Mouse (Mus musculus): ENCODE data around the gene Dip2b.
A peak's percentile ranks its signal among the peaks of the same experiment; 100 is the strongest.
"Not testable (repeated sequence)": the region's sequence is repeated elsewhere in the genome, so short reads cannot be mapped to it uniquely, and the experiment has no call there.

The Dip2b gene

DNA sequence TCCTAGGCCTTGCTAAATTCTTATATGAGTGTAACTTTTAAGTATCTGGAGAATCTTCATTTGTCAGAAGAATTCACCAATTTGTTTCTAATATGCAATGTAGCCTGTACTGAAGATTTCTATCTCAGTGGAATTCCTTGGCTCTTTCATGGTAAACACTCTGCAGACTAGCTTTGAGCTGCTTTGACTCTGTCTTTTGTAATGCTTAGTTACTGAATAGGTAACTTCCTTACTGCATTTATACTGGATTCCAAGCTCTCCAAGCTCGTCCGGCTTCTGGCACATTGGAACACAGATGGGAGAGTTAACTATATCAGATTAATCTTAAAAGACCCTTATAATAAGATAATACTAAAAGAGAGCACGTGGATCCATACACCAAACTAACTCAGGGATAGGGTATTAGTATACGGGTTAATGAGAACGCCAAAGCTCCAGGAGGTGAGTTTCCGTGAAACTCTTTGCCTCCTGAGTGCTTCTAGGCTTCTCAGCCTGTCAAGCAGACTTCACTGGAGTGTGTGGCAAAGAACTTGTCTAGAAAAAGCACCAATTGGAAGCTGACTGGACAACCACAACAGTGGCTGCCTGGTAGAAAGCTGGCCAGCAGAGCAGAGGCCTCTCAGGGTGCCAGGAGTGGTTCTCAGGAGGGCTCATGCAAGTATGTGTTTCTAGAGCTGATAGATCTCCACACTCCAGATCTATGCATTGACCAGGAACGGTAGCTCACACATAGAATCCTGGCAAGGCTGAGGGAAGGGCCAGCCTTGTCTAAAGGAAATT is 220.4 kb downstream of the Dip2b start:
- DNase-seq (ENCODE audit: low read depth, low spot score): no peak

DNA sequence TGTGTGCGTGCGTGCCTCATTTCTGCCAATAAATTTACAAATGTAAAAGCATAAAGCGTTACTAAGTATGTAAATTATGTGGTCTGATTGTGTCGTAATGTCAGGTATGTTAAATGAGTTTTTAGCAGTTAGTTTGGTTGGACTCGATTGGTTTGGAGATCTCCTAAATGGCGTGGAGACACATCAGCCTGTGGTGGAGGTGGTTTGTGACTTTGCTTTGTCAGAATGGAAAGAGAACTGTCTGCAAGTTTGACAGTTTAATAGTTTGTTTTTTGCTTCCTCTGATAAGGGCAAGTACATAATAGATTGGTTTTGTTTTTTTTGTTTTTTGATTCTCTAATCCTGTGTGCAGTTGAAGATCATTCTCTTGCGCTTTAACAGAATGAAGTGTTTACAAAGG is 221.9 kb downstream of the Dip2b start:
- not testable (repeated sequence) for DNase-seq (ENCODE audit: low read depth, low spot score)

DNA sequence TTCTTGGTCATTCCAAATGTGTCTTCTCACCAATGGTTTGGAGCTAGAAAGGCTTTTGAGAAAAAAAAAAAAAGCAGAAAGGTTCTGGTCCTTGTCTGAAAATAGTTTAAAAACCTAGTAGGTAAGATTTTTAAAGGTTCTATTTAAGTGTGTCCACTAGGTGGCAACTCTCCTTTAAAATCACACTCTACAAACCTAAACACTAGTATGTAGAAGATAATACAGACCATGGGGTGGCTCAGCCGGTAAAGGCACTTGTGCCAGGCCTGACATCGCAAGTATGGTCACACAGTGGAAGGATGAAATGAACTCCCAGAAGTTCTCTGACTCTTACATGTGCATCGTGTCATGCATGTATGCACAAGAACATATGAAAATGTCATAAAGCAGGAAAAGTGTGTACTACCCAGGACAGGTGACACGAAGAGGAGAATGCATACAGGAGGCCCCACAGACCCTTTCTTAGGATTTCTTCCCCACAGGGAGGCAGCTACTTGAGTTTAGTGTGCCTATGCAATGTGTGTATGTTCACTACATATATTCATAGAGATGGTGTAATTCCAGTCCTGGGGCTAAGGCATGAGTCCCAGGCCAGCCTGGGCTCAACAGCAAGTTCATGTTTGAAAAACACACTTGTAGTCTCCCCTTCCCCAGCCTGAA is 224.9 kb downstream of the Dip2b start:
- DNase-seq (ENCODE audit: low read depth, low spot score): peak; percentile 13

DNA sequence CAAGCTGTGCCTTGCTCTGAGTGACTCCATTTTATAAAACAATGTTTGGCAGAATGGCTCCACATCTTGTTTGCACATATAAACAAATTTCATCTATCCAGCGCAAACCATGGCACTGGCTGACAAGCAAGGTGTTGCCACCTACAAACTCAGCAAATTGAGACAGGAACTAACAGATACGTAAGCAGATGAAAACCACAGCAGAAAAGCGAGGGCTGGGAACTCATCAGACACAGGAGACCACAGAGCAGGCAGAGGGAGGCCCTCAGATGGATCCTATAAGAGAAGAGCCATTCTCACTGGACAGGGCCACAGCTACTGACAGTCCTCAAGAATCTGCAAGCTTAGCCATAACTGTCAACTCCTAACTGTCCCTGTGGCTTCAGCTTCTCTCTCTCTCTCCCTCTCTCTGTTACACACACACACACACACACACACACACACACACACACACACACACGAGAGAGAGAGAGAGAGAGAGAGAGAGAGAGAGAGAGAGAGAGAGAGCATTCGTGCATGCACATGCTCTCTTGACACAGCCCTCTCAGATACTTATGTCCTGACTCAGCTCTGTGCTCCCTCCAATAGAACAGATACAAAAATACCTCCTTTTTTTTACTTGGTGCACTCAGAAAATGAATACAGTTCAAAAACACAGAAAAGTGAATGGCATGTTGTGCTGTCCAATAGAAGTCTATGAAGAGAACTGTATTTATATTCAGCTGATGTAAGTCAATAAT is 227.3 kb downstream of the Dip2b start:
- DNase-seq (ENCODE audit: low read depth, low spot score): no peak

DNA sequence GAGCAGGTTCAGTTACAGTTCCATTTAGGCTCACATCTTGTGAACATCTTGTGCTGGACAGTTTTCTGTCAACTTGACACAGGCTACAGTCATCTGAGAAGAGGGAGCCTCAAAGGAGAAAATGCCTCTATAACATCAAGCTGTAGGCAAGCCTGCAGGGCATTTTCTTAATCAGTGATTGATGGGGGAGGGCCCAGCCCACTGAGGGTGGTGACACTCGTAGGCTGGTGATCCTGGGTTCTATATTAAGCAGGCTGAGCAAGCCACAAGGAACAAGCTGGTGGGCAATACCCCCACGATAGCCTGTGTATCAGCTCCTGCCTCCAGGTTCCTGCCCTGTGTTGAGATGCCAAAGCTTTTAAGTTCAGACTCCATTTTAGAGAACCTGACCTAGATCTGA is 230.5 kb downstream of the Dip2b start:
- DNase-seq (ENCODE audit: low read depth, low spot score): no peak
